Mouse (Mus musculus): Measurements from ENCODE around the gene Epgn. TPM values are rescaled to one million over a fixed set of nuclear protein-coding genes. Genes with fewer than 3 reads are reported as not detected.

The Epgn gene
- not detected for polyA plus RNA-seq (2014; fragmentation: Illumina TruSeq; extraction: RNeasy Lipid Tissue Mini Kit (QIAGEN cat#74804); ENCODE audit: low read depth, low replicate concordance)

GRCm38 (mm10) chr5:91027164-91027563 lies at the start of gene Epgn:
Gene Epgn, plus strand, starts transcription at chr5:91027464.

GRCm38 (mm10) chr5:91074450-91074950 lies 47.2 kb downstream of the Epgn start, which contains the start of gene Ereg:
Gene Ereg, plus strand, starts transcription at chr5:91074622.

Other genes starting within 250 kb of the Epgn start
- gene Cxcl3, start 241.4 kb upstream of the Epgn start, polyA plus RNA-seq (2014; fragmentation: Illumina TruSeq; extraction: RNeasy Lipid Tissue Mini Kit (QIAGEN cat#74804); ENCODE audit: low read depth, low replicate concordance), result not detected
- not detected for gene Cxcl15, start 232.9 kb upstream of the Epgn start, polyA plus RNA-seq (2014; fragmentation: Illumina TruSeq; extraction: RNeasy Lipid Tissue Mini Kit (QIAGEN cat#74804); ENCODE audit: low read depth, low replicate concordance)
- 2.1 TPM for gene Cxcl1, start 136.2 kb upstream of the Epgn start, polyA plus RNA-seq (2014; fragmentation: Illumina TruSeq; extraction: RNeasy Lipid Tissue Mini Kit (QIAGEN cat#74804); ENCODE audit: low read depth, low replicate concordance)
- gene Cxcl2, start 123.6 kb upstream of the Epgn start, polyA plus RNA-seq (2014; fragmentation: Illumina TruSeq; extraction: RNeasy Lipid Tissue Mini Kit (QIAGEN cat#74804); ENCODE audit: low read depth, low replicate concordance), result 1.5 TPM
- 31.4 TPM for gene Mthfd2l, start 96.3 kb upstream of the Epgn start, polyA plus RNA-seq (2014; fragmentation: Illumina TruSeq; extraction: RNeasy Lipid Tissue Mini Kit (QIAGEN cat#74804); ENCODE audit: low read depth, low replicate concordance)
- gene Ereg, start 47.2 kb downstream of the Epgn start, polyA plus RNA-seq (2014; fragmentation: Illumina TruSeq; extraction: RNeasy Lipid Tissue Mini Kit (QIAGEN cat#74804); ENCODE audit: low read depth, low replicate concordance), result not detected
- gene Areg, start 112.1 kb downstream of the Epgn start, polyA plus RNA-seq (2014; fragmentation: Illumina TruSeq; extraction: RNeasy Lipid Tissue Mini Kit (QIAGEN cat#74804); ENCODE audit: low read depth, low replicate concordance), result not detected